ENCODE assay signal across 26 mouse cellular contexts in genomic region chr16:85765167-85765566, GRCm38 (mm10). TPM values are rescaled to one million over a fixed set of nuclear protein-coding genes. Genes with fewer than 3 reads are reported as not detected.
DNase-seq lines count a peak whose midpoint lies in the region; ATAC-seq and TF ChIP-seq lines count a peak whose summit lies in the region.
"Had no signal": no experiment of that assay in that cellular context is flagged by ENCODE, and none has a peak within 500 bp of the region (broad histone marks: within the 10 kb centered on the region; RNA-seq: fewer than 3 reads in every experiment).

No protein-coding gene starts in this region.

- TF ChIP-seq CTCF in lung, postnatal 0 days (IDR thresholded peaks at IDR 0.05), result no peak

- H3K4me1 ChIP-seq in forebrain, embryonic 15.5 days, result peaks cover 2% of the 10 kb centered on the region; the same call in 1 of the 2 replicates
- H3K4me1 ChIP-seq in forebrain, embryonic 12.5 days, result no peaks in the 10 kb centered on the region
- H3K4me1 ChIP-seq in lung, postnatal 0 days (ENCODE audit: insufficient read depth, low read depth, low read length), result no peaks in the 10 kb centered on the region
- peaks cover 13% of the 10 kb centered on the region for H3K4me1 ChIP-seq in heart, embryonic 15.5 days (replicated peaks)
- H3K4me1 ChIP-seq: hindbrain, embryonic 10.5 days; intestine, embryonic 15.5 days; neural tube, embryonic 15.5 days had no signal

- H3K27me3 ChIP-seq in forebrain, embryonic 15.5 days, result no peaks in the 10 kb centered on the region
- H3K27me3 ChIP-seq in forebrain, embryonic 12.5 days, result no peaks in the 10 kb centered on the region
- H3K27me3 ChIP-seq in lung, postnatal 0 days (replicated peaks; ENCODE audit: insufficient read depth, low read length), result no peaks in the 10 kb centered on the region
- no peaks in the 10 kb centered on the region for H3K27me3 ChIP-seq in heart, embryonic 15.5 days
- H3K27me3 ChIP-seq: embryonic facial prominence, embryonic 13.5 days; intestine, embryonic 15.5 days; limb, embryonic 15.5 days; lung, embryonic 15.5 days; neural tube, embryonic 15.5 days had no signal

- no peak overlapping the region for H3K4me2 ChIP-seq in forebrain, embryonic 15.5 days (replicated peaks)
- no peak overlapping the region for H3K4me2 ChIP-seq in forebrain, embryonic 12.5 days
- H3K4me2 ChIP-seq in lung, postnatal 0 days (replicated peaks; ENCODE audit: low read depth, low read length), result no peak overlapping the region
- peak overlapping the region; percentile 18; the same call in 1 of the 2 replicates for H3K4me2 ChIP-seq in heart, embryonic 15.5 days
- H3K4me2 ChIP-seq: intestine, embryonic 15.5 days; limb, embryonic 15.5 days; lung, embryonic 15.5 days; neural tube, embryonic 15.5 days had no signal

- no peak overlapping the region for H3K9ac ChIP-seq in forebrain, embryonic 15.5 days (replicated peaks)
- no peak overlapping the region for H3K9ac ChIP-seq in forebrain, embryonic 12.5 days
- H3K9ac ChIP-seq in lung, postnatal 0 days (replicated peaks; ENCODE audit: low read depth), result no peak overlapping the region
- H3K9ac ChIP-seq in heart, embryonic 15.5 days, result no peak overlapping the region
- H3K9ac ChIP-seq: embryonic facial prominence, embryonic 13.5 days; intestine, embryonic 15.5 days; limb, embryonic 15.5 days; liver, embryonic 14.5 days; lung, embryonic 15.5 days; neural tube, embryonic 15.5 days had no signal

- no peak overlapping the region for H3K4me3 ChIP-seq in forebrain, embryonic 15.5 days
- H3K4me3 ChIP-seq in forebrain, embryonic 12.5 days (replicated peaks), result no peak overlapping the region
- no peak overlapping the region for H3K4me3 ChIP-seq in lung, postnatal 0 days (ENCODE audit: low read depth, low read length)
- no peak overlapping the region for H3K4me3 ChIP-seq in heart, embryonic 15.5 days
- H3K4me3 ChIP-seq: embryonic facial prominence, embryonic 13.5 days; erythroblast, embryonic 14.5 days; hindbrain, embryonic 10.5 days; intestine, embryonic 15.5 days; limb, embryonic 15.5 days; lung, embryonic 15.5 days; neural tube, embryonic 15.5 days had no signal

- no peaks in the 10 kb centered on the region for H3K9me3 ChIP-seq in forebrain, embryonic 15.5 days
- no peaks in the 10 kb centered on the region for H3K9me3 ChIP-seq in forebrain, embryonic 12.5 days
- no peaks in the 10 kb centered on the region for H3K9me3 ChIP-seq in lung, postnatal 0 days (ENCODE audit: low read length)
- no peaks in the 10 kb centered on the region for H3K9me3 ChIP-seq in heart, embryonic 15.5 days (replicated peaks)
- H3K9me3 ChIP-seq: embryonic facial prominence, embryonic 13.5 days; hindbrain, embryonic 10.5 days; intestine, embryonic 15.5 days; limb, embryonic 15.5 days; lung, embryonic 15.5 days; neural tube, embryonic 15.5 days had no signal

- no peaks in the 10 kb centered on the region for H3K36me3 ChIP-seq in forebrain, embryonic 15.5 days
- H3K36me3 ChIP-seq in forebrain, embryonic 12.5 days (replicated peaks), result no peaks in the 10 kb centered on the region
- no peaks in the 10 kb centered on the region for H3K36me3 ChIP-seq in lung, postnatal 0 days (ENCODE audit: insufficient read depth, low read length)
- no peaks in the 10 kb centered on the region for H3K36me3 ChIP-seq in heart, embryonic 15.5 days
- H3K36me3 ChIP-seq: embryonic facial prominence, embryonic 13.5 days; hindbrain, embryonic 10.5 days; intestine, embryonic 15.5 days; limb, embryonic 15.5 days; lung, embryonic 15.5 days; neural tube, embryonic 15.5 days had no signal

- no peak for TF ChIP-seq EP300 in lung, postnatal 0 days (IDR thresholded peaks at IDR 0.05)

- H3K27ac ChIP-seq in forebrain, embryonic 15.5 days (replicated peaks), result no peak overlapping the region
- H3K27ac ChIP-seq in forebrain, embryonic 12.5 days, result no peak overlapping the region
- H3K27ac ChIP-seq in lung, postnatal 0 days (ENCODE audit: low read length), result no peak overlapping the region
- no peak overlapping the region for H3K27ac ChIP-seq in heart, embryonic 15.5 days
- H3K27ac ChIP-seq: embryonic facial prominence, embryonic 13.5 days; hindbrain, embryonic 10.5 days; intestine, embryonic 15.5 days; limb, embryonic 15.5 days; liver, embryonic 14.5 days; lung, embryonic 15.5 days; neural tube, embryonic 15.5 days had no signal

- no peak for DNase-seq in lung, postnatal 0 days (ENCODE audit: low spot score)
- DNase-seq in lung, adult 18-20 months, result no peak
- DNase-seq in ovary, postnatal 36 days (ENCODE audit: low spot score), result no peak
- DNase-seq: cerebellum, adult 11-12 months; cerebellum, postnatal 14 days; gastrocnemius, postnatal 10 days; kidney, adult 8-10 months; kidney, postnatal 10 days; left cerebral cortex, postnatal 4 days; lung, postnatal 4 days; thymus, adult 18-20 months; thymus, postnatal 4 days had no signal

- peak; percentile 64; the same call in 1 of the 2 replicates for ATAC-seq in forebrain, embryonic 15.5 days (replicated peaks)
- ATAC-seq in forebrain, embryonic 12.5 days (ENCODE audit: low FRiP score), result no peak
- peak; percentile 26; the same call in 1 of the 2 replicates for ATAC-seq in lung, postnatal 0 days
- peak; percentile 53; the same call in 1 of the 2 replicates for ATAC-seq in heart, embryonic 15.5 days (replicated peaks; ENCODE audit: insufficient number of reproducible peaks, insufficient read depth, low FRiP score, low read depth)
- ATAC-seq in megakaryocyte progenitor cell, adult 5-6 weeks (replicated peaks; ENCODE audit: poor library complexity), result no peak
- ATAC-seq: CD4-positive, CD25-positive, alpha-beta regulatory T cell, adult 4 months; hindbrain, embryonic 16.5 days; intestine, embryonic 15.5 days had no signal

- 45% methylated on average over 6 of the region's 6 CpGs for WGBS in forebrain, embryonic 15.5 days
- 64% methylated on average over 6 of the region's 6 CpGs for WGBS in forebrain, embryonic 12.5 days
- WGBS in lung, postnatal 0 days, result 60% methylated on average over 6 of the region's 6 CpGs
- WGBS in heart, embryonic 15.5 days, result 48% methylated on average over 6 of the region's 6 CpGs

RNA-seq across cellular contexts. Expression of gene Adamts1, which starts 37.7 kb away (rescaled TPM):
- 9.6 and 13.0 TPM in 2 replicates for polyA plus RNA-seq in forebrain, embryonic 15.5 days (2015; fragmentation: Nextera tagmentation; extraction: Ambion mirVana)
- polyA plus RNA-seq in forebrain, embryonic 12.5 days (2016; fragmentation: Nextera tagmentation; extraction: Ambion mirVana), result 10.3 and 14.3 TPM in 2 replicates
- 59.1 and 59.7 TPM in 2 replicates for polyA plus RNA-seq in lung, postnatal 0 days (2015; fragmentation: Nextera tagmentation; extraction: Ambion mirVana)
- 40.2 and 50.6 TPM in 2 replicates for polyA plus RNA-seq in heart, embryonic 15.5 days (2015; fragmentation: Nextera tagmentation; extraction: Ambion mirVana)
- 0.10 TPM in 1 of 2 replicates, not detected in the other for total RNA-seq in megakaryocyte progenitor cell, adult 5-6 weeks (2015)
- total RNA-seq in megakaryocyte progenitor cell, adult 5-6 weeks (2017), result 0.07 TPM in 1 of 2 replicates, not detected in the other
- polyA plus RNA-seq: CD4-positive, CD25-positive, alpha-beta regulatory T cell, adult 4 months; erythroblast, embryonic 14.5 days had no signal

Comparison
In these comparisons a context has a peak if more than half of its experiments do, and no peak if none do; other contexts are left out.
1. ATAC-seq: peak in forebrain, embryonic 15.5 days (single experiment), lung, postnatal 0 days (single experiment) and heart, embryonic 15.5 days (single experiment); none in forebrain, embryonic 12.5 days (single experiment) and megakaryocyte progenitor cell, adult 5-6 weeks (single experiment).